Mouse (Mus musculus) layer of hippocampus, adult 8-10 months (tissue): ENCODE data around the gene Pou6f1. TPM values are rescaled to one million over a fixed set of nuclear protein-coding genes. Genes with fewer than 3 reads are reported as not detected.
"Not testable (repeated sequence)": the region's sequence is repeated elsewhere in the genome, so short reads cannot be mapped to it uniquely, and the experiment has no call there.

Experiments
- DNase-seq, 2 experiments: peaks; one replicate each; pipeline ENCODE4 v3.0.0; 2022; ENCODE audit warnings: low spot score in 2 of 2
- total RNA-seq, 4 experiments: library from RNA; stranded (reverse); gene quantifications; 2 replicates each; pipeline ENCODE4 v1.2.4; 2022

The Pou6f1 gene
- total RNA-seq, 4 experiments from 2014 or later = 99.4 to 115 (median 109) TPM

- DNase-seq = not testable (repeated sequence)
These were observed 21.9 kb upstream of the Pou6f1 start for GRCm38 (mm10) chr15:100621671-100622070.

GRCm38 (mm10) chr15:100619200-100619599 lies 19.4 kb upstream of the Pou6f1 start:
- no peak for DNase-seq

- no peak for DNase-seq
These were observed 16.4 kb upstream of the Pou6f1 start for GRCm38 (mm10) chr15:100616221-100616620.

GRCm38 (mm10) chr15:100615825-100616220 lies 16.0 kb upstream of the Pou6f1 start:
- peak; percentile 82 to 87 for DNase-seq

- peak; percentile 97 to 98 for DNase-seq
These were observed 15.4 kb upstream of the Pou6f1 start, which contains the start of gene Dazap2 for GRCm38 (mm10) chr15:100614996-100615824. TSS of gene Dazap2 (plus strand) at chr15:100615349.

- peak in 1 of 2 experiments; percentile 55 for DNase-seq
These were observed 14.6 kb upstream of the Pou6f1 start for GRCm38 (mm10) chr15:100614218-100614995.

- DNase-seq = peak in 1 of 2 experiments; percentile 80
These were observed 13.8 kb upstream of the Pou6f1 start for GRCm38 (mm10) chr15:100613584-100613983.

- DNase-seq = no peak
These were observed 12.6 kb upstream of the Pou6f1 start for GRCm38 (mm10) chr15:100612432-100612831.

GRCm38 (mm10) chr15:100611951-100612350 lies 12.2 kb upstream of the Pou6f1 start:
- DNase-seq = no peak

GRCm38 (mm10) chr15:100606677-100607076 lies 6.9 kb upstream of the Pou6f1 start:
- not testable (repeated sequence) for DNase-seq

GRCm38 (mm10) chr15:100601669-100602068 lies 1.9 kb upstream of the Pou6f1 start:
- no peak for DNase-seq

- DNase-seq = no peak
These were observed 1.0 kb upstream of the Pou6f1 start for GRCm38 (mm10) chr15:100600696-100601272.

- DNase-seq = peak; percentile 47 to 58
These were observed 387 bp upstream of the Pou6f1 start for GRCm38 (mm10) chr15:100600047-100600695.

- no peak for DNase-seq
These were observed 905 bp downstream of the Pou6f1 start for GRCm38 (mm10) chr15:100598883-100599275.

- DNase-seq = no peak
These were observed 1.4 kb downstream of the Pou6f1 start for GRCm38 (mm10) chr15:100598287-100598882.

- no peak for DNase-seq
These were observed 7.0 kb downstream of the Pou6f1 start for GRCm38 (mm10) chr15:100592817-100593216.

GRCm38 (mm10) chr15:100590436-100590835 lies 9.3 kb downstream of the Pou6f1 start:
- no peak for DNase-seq

- no peak for DNase-seq
These were observed 11.5 kb downstream of the Pou6f1 start for GRCm38 (mm10) chr15:100588297-100588696.

GRCm38 (mm10) chr15:100587166-100587565 lies 12.6 kb downstream of the Pou6f1 start:
- DNase-seq = no peak

- no peak for DNase-seq
These were observed 13.9 kb downstream of the Pou6f1 start for GRCm38 (mm10) chr15:100585931-100586330.

GRCm38 (mm10) chr15:100580108-100580507 lies 19.7 kb downstream of the Pou6f1 start:
- DNase-seq = no peak
